Mouse (Mus musculus) liver, postnatal 0 days (tissue): ENCODE results near the gene Dclk1.

Experiments
- CTCF ChIP-seq: sonication (generic); IDR thresholded peaks from 2 replicates; pipeline ENCODE4 v1.5.1; 2016; ENCODE audit warnings: antibody characterized with exemption, low read depth
- EP300 ChIP-seq: IDR thresholded peaks from 2 replicates; pipeline ENCODE4 v1.6.1; 2016; ENCODE audit warnings: antibody characterized with exemption, low read depth, mild to moderate bottlenecking

GRCm38 (mm10) chr3:55492021-55492420 is 249.9 kb downstream of the Dclk1 start:
- TF ChIP-seq CTCF = no peak
- no peak for TF ChIP-seq EP300
